Mouse (Mus musculus) cerebellum, adult 9-11 months (tissue): Measurements from ENCODE around the gene Luzp4.
"Not testable (repeated sequence)": the region's sequence is repeated elsewhere in the genome, so short reads cannot be mapped to it uniquely, and the experiment has no call there.

Experiments used
- DNase-seq: peaks from one replicate; pipeline ENCODE4 v3.0.0; 2022

Gene Luzp4

GRCm38 (mm10) chrX:148857340-148857739 lies at the start of gene Luzp4:
TSS of gene Luzp4 (plus strand) at chrX:148857640.
- not testable (repeated sequence) for DNase-seq

- not testable (repeated sequence) for DNase-seq
These were observed 15.6 kb upstream of the Luzp4 start for GRCm38 (mm10) chrX:148841801-148842200.
